Mouse (Mus musculus) testis, postnatal 10 days (tissue): ENCODE results near the gene Fam196b.

Source experiments
- DNase-seq: peaks from one replicate; pipeline ENCODE4 v3.0.0; 2021; ENCODE audit warnings: low spot score

Gene Fam196b

DNA sequence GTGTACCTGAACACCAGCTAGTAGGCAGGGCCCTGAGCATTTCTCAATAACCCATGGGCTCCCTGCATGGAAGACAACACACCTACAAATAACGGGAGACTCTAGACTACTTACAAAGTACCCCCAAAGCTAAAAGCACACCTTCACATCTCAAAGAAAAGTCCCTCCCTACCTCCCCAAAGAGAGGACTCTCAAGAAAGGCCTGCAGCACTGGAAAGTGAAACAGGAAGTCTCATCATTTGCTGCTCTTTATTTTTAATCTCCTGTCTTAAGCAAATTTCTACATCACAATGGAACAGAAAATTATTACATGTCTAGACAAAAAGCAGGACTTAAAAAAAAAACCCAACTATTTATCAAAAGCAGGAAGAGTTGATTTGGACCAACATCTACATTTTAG lies 90.7 kb downstream of the Fam196b start:
- no peak for DNase-seq

- DNase-seq, result no peak
Observed at GRCm38 (mm10) chr11:34406309-34406708, 91.7 kb downstream of the Fam196b start.

DNA sequence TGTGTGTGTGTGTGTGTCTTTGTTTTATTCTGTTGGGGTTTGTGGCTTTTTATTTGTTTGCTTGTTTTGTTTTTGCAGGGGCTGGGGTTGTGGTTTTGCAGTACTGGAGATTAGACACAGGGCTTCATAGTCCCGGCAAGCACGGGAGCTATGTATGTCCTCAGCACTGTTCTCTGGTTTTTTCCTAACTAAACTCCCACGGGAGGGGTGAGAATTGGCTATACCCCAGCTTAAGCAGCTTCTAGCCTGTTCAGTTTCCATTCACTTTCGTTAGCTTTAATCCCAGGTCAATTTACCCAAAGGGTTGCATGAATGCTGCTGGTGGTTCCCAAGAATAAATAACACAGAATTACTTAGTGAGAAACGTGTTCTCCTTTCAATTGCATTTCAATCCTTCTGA lies 92.2 kb downstream of the Fam196b start:
- no peak for DNase-seq

DNA sequence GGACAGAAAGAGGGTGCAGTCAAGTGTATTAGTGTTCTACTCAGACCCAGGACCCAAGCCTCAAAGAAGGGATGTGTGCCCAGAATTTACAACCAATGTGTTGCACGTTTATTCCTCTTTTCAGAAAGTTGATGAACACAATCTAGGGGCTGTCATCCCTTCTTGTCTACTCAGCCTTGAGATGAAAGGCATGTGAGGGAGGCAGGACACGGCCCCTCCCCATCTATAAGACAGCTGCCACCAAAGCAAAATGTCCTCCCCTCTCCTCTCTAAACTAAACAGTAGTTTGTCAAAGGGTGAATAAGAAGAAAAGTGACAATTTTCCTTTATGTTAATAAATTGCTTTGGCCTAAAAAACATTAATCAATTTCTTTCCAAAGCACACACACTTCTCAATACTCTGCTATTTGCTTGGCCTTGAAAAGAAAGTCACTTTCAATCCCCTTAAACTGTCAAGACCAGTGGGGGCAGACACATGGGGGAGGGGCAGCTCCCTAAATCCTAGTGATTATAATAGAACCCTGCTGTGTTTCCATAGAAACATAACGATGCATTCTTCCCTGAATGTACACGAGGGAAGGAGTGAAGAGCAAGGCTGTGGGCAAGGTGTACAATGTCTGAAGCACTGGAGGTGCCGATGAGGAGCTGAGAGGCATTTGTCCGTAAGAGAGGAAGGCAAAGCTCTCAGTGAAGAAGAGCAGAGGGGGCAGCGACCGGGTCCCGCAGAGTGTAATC lies 101.4 kb downstream of the Fam196b start:
- no peak for DNase-seq

DNA sequence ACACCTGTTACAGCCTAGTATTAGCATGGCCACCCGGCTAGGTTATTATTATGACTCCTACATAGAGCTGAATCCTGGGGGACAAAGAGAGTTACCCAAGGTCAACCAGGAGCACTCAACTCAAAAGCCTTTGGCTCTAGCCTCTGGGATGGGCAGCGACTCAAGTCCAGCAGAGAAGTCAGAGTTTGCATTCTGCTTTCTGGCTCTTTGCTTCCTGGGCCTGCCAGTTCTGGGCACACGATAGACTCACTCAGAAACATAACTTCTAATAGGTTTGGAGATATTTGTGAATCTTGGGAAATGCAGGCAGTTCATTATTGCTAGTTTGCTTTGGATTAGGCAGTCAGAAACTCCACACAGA lies 102.0 kb downstream of the Fam196b start:
- DNase-seq, result no peak

- no peak for DNase-seq
Observed at GRCm38 (mm10) chr11:34421061-34421460, 106.4 kb downstream of the Fam196b start.

DNA sequence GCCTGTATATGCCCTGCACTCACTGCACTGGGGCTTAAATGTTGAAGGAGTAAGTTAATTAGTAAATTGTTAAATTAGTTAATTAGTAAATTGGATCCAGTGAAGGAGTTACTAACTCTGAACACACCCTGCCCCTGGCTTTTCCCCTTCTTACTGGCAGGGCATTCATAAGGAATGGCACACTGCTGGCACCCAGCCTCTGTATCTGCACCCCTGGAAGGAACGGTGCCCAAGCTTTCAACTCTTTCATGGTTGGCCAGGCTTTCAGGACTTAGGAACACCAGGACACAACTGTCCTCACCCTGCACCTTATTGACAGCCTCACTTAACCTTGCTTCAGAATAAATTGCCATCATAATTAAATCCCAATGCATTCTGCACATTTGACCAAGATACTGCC lies 109.9 kb downstream of the Fam196b start:
- DNase-seq, result no peak

GRCm38 (mm10) chr11:34427212-34427611 lies 112.6 kb downstream of the Fam196b start:
- DNase-seq, result no peak

GRCm38 (mm10) chr11:34430940-34431339 lies 116.3 kb downstream of the Fam196b start:
- no peak for DNase-seq

DNA sequence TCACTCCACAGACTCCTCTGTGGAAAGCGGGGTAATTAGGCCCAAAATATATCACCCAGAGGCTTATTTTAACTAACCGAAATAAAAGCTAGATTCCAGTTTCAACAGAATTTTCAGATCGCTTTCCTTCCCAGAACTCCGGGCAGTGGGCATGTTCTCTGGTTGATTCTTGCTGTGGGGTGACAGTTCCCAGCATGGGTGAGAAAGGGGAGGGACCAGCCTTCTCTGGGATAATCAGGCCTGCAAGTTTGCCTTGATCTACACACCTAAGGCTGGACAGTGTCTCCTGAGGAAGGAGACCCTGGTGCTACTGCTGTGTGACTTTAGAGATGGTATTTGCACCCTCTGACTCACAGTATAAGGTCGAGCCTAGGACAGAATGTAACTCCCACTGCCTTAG lies 116.7 kb downstream of the Fam196b start:
- DNase-seq, result no peak

DNA sequence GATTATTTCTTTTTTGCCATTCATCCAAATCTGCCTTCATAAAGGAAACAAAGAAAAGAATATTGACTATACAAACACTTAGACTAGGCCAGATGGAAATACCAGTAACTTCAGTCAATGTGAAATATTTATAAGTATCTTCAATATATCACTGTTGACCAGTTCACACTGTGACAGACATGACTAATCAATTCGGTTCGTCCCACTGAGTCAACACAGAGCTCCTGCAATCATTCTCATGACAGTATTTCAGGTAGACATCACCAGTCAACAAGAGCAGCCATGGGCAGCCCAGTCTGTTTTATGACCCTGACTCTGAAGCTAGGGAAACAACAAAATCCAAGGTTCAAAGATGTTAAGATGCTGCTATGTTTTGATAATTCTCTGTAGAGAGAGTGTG lies 117.4 kb downstream of the Fam196b start:
- DNase-seq, result no peak

- no peak for DNase-seq
Observed at GRCm38 (mm10) chr11:34437446-34437845, 122.8 kb downstream of the Fam196b start.

DNA sequence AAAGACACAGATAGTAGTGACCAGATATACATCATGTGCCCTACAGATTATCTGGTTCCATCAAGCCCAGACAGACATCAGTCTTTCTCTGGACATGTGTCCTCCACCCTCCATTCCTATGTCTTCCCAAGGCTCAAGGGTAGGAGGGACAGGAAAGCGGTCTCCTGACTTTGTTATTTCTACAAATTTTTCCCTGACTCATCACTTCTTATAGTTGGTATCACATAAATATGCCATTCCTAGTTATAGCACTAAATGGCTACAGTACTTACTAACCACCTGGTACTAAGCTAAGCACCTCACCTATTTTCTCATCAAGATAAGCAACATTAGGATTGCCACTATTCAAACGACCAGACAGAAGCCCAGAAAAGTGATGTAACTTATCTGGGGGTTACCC lies 123.8 kb downstream of the Fam196b start:
- DNase-seq, result no peak

- peak; percentile 61 for DNase-seq
Observed at GRCm38 (mm10) chr11:34447891-34448290, 133.3 kb downstream of the Fam196b start.

DNA sequence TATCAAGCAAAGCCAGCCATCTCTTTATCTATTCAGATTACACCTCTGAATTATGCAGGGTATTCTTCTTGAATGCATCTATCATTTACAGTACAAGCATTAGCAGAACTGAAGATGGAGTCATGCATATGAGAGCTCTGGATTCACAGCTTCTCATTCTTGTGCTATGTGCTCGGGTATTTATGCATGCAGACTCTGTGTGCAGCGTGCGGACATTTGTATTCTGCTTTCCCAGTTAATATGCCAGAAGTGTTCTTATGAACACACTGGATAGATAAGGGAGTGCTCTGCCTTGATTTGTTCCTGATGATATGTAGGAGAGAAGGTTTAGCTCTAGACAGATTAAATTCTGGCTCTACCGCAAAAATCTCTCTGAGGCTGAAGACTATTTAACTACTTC lies 135.3 kb downstream of the Fam196b start:
- no peak for DNase-seq

GRCm38 (mm10) chr11:34467056-34467455 lies 152.4 kb downstream of the Fam196b start:
- no peak for DNase-seq

- DNase-seq, result no peak
Observed at GRCm38 (mm10) chr11:34468571-34468970, 153.9 kb downstream of the Fam196b start.

DNA sequence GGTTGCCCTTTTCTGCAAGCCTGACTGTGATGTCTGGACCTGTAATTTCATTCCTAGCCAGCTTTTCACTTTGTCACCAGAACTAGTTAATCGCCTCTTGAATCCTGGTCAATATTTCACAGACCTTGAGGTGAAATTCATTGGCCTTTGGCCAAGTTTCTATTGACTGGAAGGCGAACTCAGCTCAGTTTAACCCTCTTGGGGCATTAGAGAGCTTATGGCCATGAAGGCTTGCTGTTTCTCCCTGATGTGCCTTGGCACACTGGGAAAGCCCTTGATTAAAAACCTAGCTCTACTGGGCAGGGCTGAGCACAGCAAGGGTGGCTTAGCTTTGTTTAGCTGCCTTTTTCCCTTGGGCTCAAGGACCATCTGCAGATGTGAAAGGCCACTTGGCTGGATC lies 155.2 kb downstream of the Fam196b start:
- DNase-seq, result no peak
